8 mouse cellular contexts compared by ENCODE assay signal in the genomic region with DNA sequence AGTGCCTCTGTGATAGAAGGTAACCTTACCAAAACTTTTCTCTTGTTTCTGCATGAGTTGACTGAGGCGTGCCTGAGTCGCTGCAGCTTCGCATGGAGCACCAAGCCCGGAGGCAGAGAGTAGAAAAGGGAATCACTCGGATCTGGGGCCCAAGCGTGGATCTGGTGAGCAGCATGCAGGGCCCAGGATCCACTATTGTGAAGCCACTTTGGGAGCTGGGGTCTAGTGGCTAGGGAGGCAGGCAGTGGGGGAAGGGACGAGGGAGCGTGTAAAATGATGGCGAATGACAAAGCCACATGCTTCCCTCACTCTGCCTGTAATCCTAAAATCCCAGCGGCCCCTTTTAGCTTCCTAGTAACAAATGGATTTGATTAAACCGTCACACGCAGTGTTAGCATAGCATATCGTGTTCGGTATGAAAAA.
DNase-seq lines count a peak whose midpoint lies in the region; ATAC-seq lines count a peak whose summit lies in the region.

No protein-coding gene starts in this region.

- H3K27me3 ChIP-seq in liver, embryonic 13.5 days: peaks cover 17% of the 10 kb centered on the region

- no peak for ATAC-seq in liver, embryonic 13.5 days (ENCODE audit: low read depth)
- no peak for ATAC-seq in megakaryocyte-erythroid progenitor cell, adult 5-6 weeks (replicated peaks; ENCODE audit: low FRiP score, low TSS enrichment, poor library complexity, severe bottlenecking)

- H3K9me3 ChIP-seq in liver, embryonic 13.5 days (replicated peaks): no peaks in the 10 kb centered on the region

- H3K9ac ChIP-seq in liver, embryonic 13.5 days: no peak overlapping the region

- DNase-seq in embryo, embryonic 10 days (ENCODE audit: low spot score): peak; percentile 72
- no peak for DNase-seq in embryo, embryonic 9.5 days (ENCODE audit: extremely low spot score)
- DNase-seq in right cerebral cortex, adult 2 months (ENCODE audit: low spot score in 2 of 2): peak; percentile 56 to 63
- DNase-seq in right cerebral cortex, postnatal 25 days: no peak
- DNase-seq in liver, embryonic 13.5 days: no peak
- no peak for DNase-seq in cerebellum, adult 9-11 months
- DNase-seq in ovary, postnatal 36 days (ENCODE audit: low spot score): no peak

- H3K36me3 ChIP-seq in liver, embryonic 13.5 days: no peaks in the 10 kb centered on the region

- no peak overlapping the region for H3K4me3 ChIP-seq in liver, embryonic 13.5 days (replicated peaks)

- H3K4me1 ChIP-seq in liver, embryonic 13.5 days (replicated peaks): no peaks in the 10 kb centered on the region

- peak overlapping the region; percentile 30; the same call in 1 of the 2 replicates for H3K4me2 ChIP-seq in liver, embryonic 13.5 days

- no peak overlapping the region for H3K27ac ChIP-seq in liver, embryonic 13.5 days

- WGBS in liver, embryonic 13.5 days (ENCODE audit: insufficient replicate concordance): 12% methylated on average over 14 of the region's 14 CpGs

Comparison
In these comparisons a context has a peak if more than half of its experiments do, and no peak if none do; other contexts are left out.
1. DNase-seq: peak in embryo, embryonic 10 days (single experiment) and right cerebral cortex, adult 2 months (2 of 2); none in embryo, embryonic 9.5 days (single experiment), right cerebral cortex, postnatal 25 days (single experiment), liver, embryonic 13.5 days (single experiment), cerebellum, adult 9-11 months (single experiment) and ovary, postnatal 36 days (single experiment).